Mouse (Mus musculus) thymus, adult 2 months (tissue): ENCODE results near the gene Meis1.

ENCODE experiments used
- CTCF ChIP-seq: fragments of 200-500 bp; IDR thresholded peaks from 2 replicates; pipeline ENCODE4 v1.5.1; 2012; ENCODE audit warnings: mild to moderate bottlenecking, control low read depth, low read length, moderate library complexity, borderline replicate concordance; ENCODE audit not compliant: control insufficient read depth, poor library complexity, insufficient read depth; ENCODE audit errors: extremely low read depth
- POLR2A ChIP-seq: fragments of 200-500 bp; IDR thresholded peaks from 2 replicates; pipeline ENCODE4 v1.6.1; 2012; ENCODE audit warnings: mild to moderate bottlenecking, low read length, control low read depth, moderate library complexity; ENCODE audit not compliant: control insufficient read depth, poor library complexity, insufficient read depth; ENCODE audit errors: extremely low read depth

- TF ChIP-seq CTCF (no peak), POLR2A (no peak)
Measured at GRCm38 (mm10) chr11:18969920-18970336, 48.9 kb downstream of the Meis1 start.
